Mouse (Mus musculus) spleen, embryonic (tissue): ENCODE measurements around the gene Psmd13.

ENCODE experiments used
- CTCF ChIA-PET: fragments of 350-600 bp; sonication (Branson Sonifier 250); formaldehyde crosslinking; loops from one replicate; lab custom pipeline; 2022; lab: Charles Lee

Gene Psmd13

DNA sequence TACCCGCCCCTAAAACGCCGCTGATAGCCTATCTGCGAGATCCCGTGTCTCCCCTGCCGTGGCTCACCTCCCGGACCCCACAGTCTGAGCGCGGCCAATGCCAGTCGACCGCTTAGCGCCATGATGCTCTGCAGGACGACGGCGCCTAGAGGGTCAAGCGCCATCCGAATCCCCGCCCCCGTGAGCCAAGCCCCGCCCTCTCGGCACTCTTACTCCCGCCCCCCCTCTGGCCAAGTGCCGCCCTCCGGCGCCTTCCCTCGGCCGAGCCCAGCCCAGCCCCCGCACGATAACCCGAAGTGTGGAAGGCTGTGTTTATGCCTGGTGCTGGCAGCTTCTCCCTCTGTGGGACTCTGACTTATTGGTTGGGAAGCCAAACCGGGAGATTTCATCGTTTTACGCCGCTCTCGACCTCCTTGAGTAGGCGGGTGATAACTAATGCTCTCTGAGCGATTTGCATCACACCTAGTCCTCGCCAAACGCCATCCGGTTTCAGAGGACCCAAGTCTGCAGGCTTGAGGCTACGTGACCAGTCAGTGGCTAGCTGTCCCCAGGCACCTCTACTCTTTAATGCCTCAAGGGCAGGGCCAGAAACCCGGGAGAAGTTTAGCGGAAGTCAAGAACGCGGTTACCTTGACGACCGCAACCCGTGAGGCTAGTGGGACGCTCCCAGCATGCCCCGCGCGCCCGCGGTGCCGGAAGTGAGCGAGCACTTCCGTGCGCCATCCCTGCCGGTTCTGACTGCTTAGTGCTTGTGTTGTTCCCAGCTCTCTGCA, at the start of gene Psmd13, which contains the start of gene Sirt3:
TSS of gene Psmd13 (plus strand) at position 273 of the 773 bp plus-strand sequence.
TSS of gene Sirt3 (minus strand) at position 614 of the 773 bp plus-strand sequence.
- CTCF ChIA-PET = no interaction called here

DNA sequence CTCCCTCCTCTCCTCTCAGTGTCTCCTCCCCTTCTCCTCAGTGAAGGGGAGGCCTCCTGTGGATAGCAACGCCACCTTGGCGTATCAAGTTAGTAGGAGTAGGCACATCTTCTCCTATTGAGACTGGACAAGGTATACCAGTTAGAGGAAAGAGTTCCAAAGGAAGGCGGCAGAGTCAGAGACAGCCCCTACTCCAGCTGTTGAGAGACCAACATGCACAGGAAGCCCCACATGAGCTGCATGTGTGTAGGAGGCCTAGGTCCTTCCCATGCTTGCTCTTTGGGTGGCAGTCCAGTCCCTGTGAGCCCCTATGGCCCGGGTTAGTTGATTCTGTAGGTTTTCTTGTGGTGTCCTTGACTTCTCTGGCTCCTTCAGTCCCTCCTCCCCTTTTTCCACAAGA, 48.4 kb upstream of the Psmd13 start:
- CTCF ChIA-PET = no interaction called here

DNA sequence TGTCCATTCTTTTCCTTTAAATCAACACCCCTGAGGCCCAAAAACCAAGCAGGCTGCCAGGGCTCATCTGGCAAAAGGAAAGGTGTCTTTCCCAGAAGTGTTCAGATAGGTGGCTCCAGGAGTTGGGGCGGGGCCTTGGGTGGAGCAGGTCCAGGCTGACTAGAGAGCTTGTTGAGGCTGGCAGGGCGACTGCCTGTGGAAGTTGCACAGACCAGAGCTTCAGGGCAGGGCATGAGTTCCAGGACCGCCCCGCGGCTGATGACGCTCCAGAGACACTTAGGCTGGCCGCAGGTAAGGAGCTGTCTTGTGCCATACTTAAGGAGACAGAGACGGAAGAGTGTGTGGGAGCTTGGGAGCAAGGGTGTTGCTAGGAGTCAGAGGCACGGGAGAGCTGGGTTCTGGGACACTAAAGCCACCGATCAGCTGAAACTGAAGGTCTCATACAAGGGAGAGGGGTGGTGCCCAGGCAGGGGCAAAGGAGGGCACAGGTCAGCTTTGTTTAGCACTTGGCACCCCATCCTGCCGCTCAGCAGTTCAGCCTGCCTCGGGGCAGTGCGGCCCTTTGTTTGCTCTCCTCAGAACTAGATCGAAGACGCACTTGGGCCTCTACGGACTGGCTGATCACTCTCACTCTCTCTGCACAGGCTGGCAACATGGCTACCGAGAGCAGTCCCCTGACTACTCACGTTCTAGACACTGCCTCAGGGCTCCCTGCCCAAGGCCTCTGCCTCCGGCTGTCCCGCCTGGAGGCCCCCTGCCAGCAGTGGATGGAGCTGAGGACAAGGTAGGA, 46.6 kb upstream of the Psmd13 start, which contains the start of gene Urah:
TSS of gene Urah (plus strand) at position 51 of the 790 bp plus-strand sequence.
- CTCF ChIA-PET = no interaction called here

DNA sequence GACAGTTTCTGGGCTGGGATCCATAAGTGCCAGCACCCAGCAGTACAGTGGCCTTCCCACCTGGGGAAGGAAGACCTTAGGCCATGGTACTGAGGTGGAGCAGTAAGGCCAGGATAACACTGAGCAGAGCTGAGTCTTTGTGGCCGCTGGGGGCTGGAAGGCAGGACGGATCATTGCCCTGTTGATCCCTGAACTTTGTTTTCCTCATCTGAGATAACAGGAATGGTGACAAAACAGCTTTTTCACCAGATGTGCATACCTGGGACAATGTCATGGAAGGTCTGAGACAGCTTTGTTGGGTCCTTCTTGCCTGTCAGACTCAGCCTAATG, 46.0 kb upstream of the Psmd13 start:
- CTCF ChIA-PET = no interaction called here

DNA sequence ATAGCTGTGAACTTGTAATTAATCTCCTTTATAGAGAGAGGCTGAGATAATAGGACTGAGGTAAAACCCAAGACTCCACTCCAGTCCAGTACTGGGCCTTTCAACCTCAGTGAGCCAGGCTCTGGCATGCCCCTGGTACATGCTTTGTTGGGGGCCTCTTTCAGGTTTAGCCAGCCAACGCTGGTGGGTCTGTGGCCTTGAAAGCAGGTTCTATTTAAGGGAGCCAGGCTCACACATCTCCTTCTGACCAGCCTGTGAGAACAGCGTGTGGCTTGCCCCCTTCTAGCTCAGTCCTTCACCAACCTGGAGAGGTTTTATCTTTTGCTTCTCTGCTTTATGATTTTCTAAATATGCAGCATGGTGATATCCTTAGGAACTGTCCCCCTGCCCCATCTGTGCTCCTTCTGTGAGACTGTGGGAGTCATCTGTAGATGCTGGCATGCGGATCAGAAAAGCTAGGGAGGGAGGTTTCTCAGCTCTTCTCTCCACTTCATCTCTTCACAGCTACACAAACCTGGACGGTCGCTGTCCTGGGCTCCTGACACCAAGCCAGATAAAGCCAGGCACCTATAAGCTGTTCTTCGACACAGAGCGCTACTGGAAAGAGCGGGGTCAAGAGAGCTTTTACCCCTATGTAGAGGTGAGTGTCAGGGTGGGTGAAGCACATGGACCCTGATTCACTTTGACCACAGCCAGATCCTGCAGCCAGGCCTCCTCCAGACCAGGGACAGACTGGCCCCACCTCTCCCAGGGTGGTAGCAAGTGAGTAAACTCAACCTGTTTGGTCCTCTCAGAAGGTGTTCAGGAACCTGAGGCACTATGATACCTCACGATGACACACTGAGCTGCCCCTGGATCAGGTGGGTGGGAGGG, 45.3 kb upstream of the Psmd13 start:
- CTCF ChIA-PET = interaction anchor here (0.5 kb wide), 1 partner anchor 651 kb away, joined by 4 read pairs; no protein-coding TSS in a partner anchor

DNA sequence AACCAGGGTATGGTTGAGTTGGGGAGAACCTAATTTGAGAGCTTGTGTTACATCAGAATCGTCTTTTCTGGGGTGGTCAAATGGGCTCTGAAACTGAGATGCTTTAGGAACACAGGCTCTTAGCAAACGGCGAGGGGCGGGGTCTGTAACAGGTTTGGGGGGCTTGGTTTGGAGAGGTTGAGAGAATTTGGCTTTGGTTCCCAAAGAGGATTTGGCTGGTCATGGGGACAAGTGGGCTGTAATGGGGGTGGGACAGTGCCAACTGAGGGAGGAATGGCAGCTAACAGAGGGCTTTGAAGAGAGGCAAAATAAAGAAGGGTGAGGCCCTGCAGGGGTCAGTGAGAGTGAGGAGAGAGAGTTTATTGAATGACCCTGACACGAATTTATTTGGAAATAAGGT, 42.2 kb upstream of the Psmd13 start:
- CTCF ChIA-PET = no interaction called here

DNA sequence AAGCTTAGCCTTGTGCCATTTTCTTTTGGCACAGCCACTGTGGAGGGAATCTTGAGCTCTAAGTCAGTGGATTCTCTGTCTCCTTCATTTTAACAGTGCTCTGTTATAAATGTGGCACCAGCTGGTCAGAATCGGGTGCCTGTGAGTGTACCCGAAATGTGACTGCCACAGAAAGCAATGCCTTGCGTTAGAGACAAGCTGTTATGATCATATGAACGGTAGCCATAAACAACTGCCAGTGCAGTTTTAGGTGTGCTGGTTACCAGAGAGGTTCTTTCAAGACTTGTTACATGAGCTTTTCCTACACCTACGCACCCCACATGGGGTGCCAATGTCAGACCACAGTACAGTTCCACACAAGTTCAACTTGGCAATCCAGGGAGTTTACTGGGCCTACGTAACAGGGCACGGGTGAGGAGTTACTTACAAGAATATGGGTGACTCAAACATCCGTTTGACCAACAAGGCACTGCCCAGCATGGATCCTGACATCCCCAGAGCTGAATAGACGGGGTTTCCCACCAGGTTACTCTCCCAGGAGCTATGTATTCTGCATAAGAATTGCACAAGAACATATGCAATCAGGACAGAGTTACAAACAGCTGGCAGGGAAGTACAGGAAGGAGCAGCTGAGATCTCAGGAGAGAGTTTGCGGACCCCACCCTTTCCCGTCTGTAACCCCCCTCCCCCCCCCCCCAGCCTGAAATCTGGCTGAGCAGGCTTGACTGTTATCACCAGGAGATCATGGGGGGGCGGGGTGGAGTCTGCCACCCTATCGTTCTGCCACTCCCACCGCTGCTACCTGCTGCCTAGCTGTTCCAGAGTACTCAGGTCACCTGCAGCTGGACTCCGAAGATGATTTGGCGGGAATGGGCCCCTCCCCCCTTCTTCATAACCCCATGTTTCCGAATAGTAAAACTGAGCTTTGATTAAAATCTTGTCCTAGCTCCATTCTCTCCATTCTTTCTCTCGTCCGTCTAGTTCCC, 40.7 kb upstream of the Psmd13 start:
- CTCF ChIA-PET = interaction anchor here (0.5 kb wide), 1 partner anchor 916 kb away, joined by 4 read pairs; no protein-coding TSS in a partner anchor

DNA sequence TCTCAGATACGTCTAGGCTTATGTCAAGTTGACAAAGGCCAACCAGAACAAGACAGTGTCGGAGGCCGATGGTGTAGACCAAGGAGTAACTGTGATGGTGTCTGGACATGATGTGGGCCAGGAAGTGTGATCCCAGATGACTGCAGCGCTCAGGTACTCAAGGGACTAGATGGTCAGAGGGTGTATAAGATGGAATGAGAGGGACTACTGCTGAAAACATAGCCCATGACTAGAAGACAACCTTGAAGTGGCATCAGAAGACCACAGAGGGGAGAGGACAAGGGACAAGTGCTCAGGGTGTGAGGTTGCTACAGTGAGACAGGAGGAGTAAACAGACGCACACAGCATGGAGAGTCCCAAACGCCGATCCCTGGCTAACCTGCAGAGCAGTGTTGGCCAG, 38.0 kb upstream of the Psmd13 start:
- CTCF ChIA-PET = no interaction called here

DNA sequence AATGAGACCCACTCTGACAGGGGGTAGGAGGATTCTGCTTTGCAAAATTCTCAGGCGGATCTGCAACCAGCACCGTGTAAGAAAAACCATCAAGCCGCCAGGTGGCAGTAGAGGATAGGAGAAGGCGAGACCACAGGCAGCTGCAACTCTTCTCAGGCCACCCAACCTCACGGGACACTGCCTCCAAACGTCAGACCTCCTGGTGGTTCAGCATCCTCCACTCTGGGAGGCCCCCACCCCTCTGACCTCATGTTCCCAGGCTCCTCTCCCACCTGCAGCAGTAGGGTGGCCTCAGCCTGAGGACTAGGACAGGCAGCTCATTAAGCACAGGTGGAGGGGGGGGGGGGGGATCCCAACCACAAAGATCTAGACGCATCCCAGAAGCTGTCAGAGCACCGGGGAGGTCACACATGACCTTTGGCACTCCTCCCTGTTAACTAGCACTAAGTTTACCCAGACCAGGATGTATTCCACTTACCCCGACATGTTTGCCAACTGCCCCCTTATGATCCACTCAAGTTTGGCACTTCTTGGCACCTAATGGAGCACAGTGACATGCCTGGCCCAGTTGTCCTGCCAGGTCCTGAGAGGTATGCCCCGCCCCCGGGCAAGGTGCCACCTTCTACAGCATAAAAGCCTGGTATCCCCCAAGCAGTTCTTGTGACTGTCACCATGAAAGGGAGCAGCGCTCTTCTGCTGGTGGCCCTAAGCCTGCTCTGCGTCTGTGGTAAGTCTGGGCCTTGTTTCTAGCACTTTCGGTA, 36.7 kb upstream of the Psmd13 start, which contains the start of gene Scgb1c1:
TSS of gene Scgb1c1 (plus strand) at position 643 of the 761 bp plus-strand sequence.
- CTCF ChIA-PET = interaction anchor here (0.6 to 1.4 kb wide), 4 partner anchors 14 to 61 kb away, joined by 3 to 10 read pairs (median 6); no protein-coding TSS in a partner anchor

DNA sequence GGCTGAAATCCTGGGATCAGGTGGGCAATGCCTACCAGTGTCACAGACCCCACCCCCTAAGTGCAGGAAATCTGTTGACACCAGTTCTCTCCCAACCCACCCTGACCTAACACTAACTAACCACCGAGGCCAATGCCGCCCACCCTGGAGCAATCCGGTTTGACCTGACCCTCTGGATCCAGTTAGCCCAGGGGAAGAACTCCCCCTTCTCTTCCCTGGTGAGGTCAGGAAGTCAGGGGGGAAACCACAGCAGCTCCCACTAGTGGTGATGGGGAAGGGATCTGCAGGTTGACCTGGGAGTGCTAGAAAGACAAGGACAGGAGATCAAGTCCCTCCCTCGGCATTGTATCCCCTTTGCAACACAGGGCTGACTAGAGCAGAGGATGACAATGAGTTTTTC, 36.1 kb upstream of the Psmd13 start:
- CTCF ChIA-PET = interaction anchor here (1.4 kb wide), 2 partner anchors 57 to 60 kb away, joined by 5 to 6 read pairs; no protein-coding TSS in a partner anchor

DNA sequence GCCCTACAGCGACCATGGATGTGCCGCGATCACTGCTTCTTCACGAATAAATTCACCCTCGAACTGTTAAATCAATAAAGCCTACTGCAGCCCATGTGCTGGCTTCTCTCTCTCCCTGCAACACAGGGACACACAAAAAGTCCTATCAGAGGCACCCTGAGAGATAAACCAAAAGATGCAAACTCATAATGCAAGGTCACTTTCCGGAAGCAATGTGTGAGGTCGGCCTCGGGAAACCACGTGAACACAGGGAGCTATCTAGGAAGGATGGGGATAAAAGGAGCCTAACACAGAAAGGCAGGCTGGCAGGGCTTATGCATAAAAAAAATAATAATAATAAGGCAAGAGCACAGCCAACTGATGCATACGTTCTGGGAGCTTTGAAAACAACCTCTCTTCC, 35.1 kb upstream of the Psmd13 start:
- CTCF ChIA-PET = interaction anchor here (1.6 to 2.1 kb wide), 2 partner anchors 56 to 202 kb away, joined by 7 to 8 read pairs; no protein-coding TSS in a partner anchor

DNA sequence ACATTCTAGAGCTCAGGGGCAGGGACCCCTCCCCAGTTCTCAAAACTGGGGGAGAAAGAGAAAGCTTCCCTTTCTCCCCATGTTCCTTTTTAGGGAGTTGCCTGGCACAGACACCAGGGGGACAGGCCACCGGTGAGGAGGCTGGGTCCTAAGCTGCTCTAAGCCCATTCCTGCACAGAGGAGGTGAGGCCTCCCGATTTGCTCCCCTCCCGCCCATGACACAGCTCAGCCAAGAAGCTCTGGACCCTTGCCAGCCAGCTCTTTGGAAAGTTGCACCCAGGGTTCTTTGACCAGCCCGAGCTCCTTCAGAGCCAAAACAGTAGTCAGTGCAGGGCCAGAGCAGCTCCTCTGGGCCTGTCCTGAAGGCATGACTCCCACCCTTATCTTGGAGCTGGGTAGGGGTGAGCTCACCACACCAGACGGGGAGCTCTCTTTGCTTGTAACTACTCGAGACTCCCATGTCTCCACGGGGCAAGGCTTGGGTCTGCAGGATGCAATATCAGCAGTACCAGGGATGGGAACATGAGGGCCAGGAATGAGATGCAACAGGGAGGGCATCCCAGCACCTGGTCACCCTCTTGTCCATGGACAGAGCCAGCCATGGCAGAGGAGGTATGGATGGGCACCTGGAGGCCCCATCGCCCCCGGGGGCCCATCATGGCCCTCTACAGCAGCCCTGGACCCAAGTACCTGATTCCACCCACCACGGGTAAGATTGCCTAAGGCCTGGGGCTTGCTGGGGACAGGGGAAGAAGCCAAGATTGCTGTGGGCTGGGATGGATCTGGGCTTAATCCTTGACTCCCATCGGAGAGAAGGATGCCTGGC, 33.8 kb upstream of the Psmd13 start, which contains the start of gene Odf3:
TSS of gene Odf3 (plus strand) at position 51 of the 826 bp plus-strand sequence.
- CTCF ChIA-PET = interaction anchor here (1.6 to 2.1 kb wide), 2 partner anchors 55 to 200 kb away, joined by 7 to 8 read pairs; no protein-coding TSS in a partner anchor

DNA sequence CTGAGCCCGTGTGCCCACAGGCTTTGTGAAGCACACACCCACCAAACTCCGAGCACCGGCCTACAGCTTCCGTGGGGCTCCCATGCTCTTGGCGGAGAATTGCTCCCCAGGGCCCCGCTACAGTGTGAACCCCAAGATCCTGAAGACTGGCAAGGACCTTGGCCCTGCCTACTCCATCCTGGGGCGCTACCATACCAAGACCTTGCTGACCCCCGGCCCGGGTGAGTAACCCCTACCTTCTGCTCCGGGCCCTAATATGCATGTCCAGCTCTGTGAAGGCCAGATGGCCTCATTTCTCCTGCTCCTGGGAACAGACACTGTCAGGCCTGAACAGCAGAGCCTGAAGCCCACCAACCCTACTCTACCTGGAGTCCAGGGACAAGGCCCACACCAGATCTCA, 33.2 kb upstream of the Psmd13 start:
- CTCF ChIA-PET = interaction anchor here (2.1 kb wide), 1 partner anchor 200 kb away, joined by 8 read pairs; no protein-coding TSS in a partner anchor

DNA sequence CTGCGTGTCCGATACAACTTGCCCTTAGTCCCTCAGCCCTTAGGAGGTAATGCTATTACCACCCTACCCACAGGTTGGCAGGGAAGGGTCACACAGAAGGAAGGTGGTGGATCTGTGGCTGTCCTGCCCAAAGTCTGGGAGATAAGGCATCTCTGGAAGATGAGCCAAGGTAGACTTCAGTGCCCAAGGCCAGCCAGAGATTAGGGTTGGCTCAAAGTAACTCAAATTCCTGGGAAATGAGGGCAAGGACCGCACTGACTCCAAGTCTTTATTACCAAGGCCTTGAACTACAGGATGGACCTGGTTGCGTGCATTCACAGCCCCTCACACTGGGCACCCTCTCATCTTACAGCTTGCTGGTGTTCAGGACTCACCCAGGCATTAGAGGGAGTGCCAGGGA, 29.9 kb upstream of the Psmd13 start:
- CTCF ChIA-PET = no interaction called here

DNA sequence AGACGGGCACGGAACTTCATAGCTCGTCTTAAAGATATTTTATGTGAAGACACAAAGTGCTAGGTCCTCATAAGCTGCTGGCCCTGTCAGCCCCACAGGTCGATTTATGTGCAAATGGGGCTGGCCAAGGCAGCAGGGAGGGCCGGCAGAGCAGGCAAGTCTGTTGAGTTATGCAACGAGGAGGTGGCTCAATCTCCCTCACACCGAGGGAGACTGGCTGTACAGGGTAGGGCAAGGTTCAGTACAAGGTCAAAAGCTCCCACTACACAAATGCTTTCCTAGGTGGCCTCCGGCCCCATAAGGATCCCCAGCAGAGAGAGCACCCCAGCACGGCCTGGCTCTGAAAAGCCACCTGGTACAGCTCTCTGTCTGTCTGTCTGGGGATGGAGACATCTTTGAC, 28.4 kb upstream of the Psmd13 start:
- CTCF ChIA-PET = no interaction called here

DNA sequence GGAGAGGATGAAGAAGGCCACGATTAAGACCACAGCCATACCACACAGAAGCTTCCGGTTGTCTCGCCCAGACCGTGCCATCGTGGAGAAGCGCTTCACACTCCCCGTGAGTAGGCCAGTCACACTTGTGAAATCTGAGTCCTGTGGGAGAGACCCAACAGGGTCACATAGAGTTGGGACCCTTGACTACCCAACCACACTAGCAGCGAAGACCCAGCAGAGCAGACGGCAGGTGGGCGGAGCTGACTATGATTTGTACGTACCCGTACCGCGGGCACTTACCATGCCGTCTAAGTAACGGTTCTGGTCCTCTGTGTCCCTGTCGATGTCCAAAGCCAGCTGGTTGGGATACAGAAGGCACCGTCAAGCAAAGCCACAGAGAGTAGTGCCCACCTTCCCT, 27.3 kb upstream of the Psmd13 start:
- CTCF ChIA-PET = no interaction called here

DNA sequence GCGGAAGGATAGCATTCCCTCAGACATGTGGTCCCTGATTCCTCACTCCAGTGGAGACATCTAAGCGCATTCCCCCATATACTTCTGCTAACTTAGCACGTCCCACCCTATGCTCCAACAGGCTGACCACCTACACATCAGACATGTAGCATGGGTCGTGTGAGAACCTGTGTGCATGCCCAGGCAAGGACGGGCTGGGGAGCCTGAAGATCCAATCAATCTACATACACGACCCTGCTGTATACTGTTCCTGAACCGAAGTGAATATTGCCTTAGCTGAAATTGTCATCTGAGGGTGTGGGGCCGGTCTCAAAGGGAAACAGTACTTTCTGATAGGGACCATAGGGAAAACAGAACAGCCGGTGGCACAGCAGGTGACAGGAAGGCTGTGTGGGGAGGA, 26.6 kb upstream of the Psmd13 start:
- CTCF ChIA-PET = no interaction called here
